Mouse (Mus musculus) forebrain, postnatal 0 days (tissue): ENCODE results near the gene Hipk1. TPM values are rescaled to one million over a fixed set of nuclear protein-coding genes. Genes with fewer than 3 reads are reported as not detected.
A peak's percentile ranks its signal among the peaks of the same experiment; 100 is the strongest.

ENCODE experiments used
- ATAC-seq: fragments of 200-750 bp; cut with Nextera tagmentation; 2 replicates; pipeline ENCODE4 v1.8.0; 2017; ENCODE audit warnings: mild to moderate bottlenecking, moderate library complexity
- DNase-seq: peaks from one replicate; pipeline ENCODE4 v3.0.0-alpha.2; 2015
- H3K27ac ChIP-seq: fragments of 300-500 bp; sonication (generic); 2 replicates; pipeline ENCODE4 v1.5.1; 2014; ENCODE audit warnings: low read depth, mild to moderate bottlenecking, antibody characterized with exemption, low read length, moderate library complexity, mixed read lengths
- H3K27me3 ChIP-seq: fragments of 300-500 bp; sonication (generic); 2 replicates; pipeline ENCODE4 v1.6.1; 2014; ENCODE audit warnings: mild to moderate bottlenecking, low read length, mixed read lengths; ENCODE audit not compliant: insufficient read depth
- H3K36me3 ChIP-seq: fragments of 300-500 bp; sonication (generic); 2 replicates; pipeline ENCODE4 v1.6.1; 2014; ENCODE audit warnings: mild to moderate bottlenecking, moderate library complexity; ENCODE audit not compliant: insufficient read depth
- H3K4me1 ChIP-seq: fragments of 300-500 bp; sonication (generic); 2 replicates; pipeline ENCODE4 v1.6.1; 2014; ENCODE audit warnings: antibody characterized with exemption; ENCODE audit not compliant: insufficient read depth
- H3K4me2 ChIP-seq: fragments of 300-500 bp; sonication (generic); 2 replicates; pipeline ENCODE4 v1.6.1; 2014; ENCODE audit warnings: low read depth, mild to moderate bottlenecking, moderate library complexity
- H3K4me3 ChIP-seq: fragments of 300-500 bp; sonication (generic); 2 replicates; pipeline ENCODE4 v1.5.1; 2014; ENCODE audit warnings: low read depth, low read length, mixed read lengths
- H3K9ac ChIP-seq: fragments of 300-500 bp; sonication (generic); 2 replicates; pipeline ENCODE4 v1.6.1; 2014; ENCODE audit warnings: mild to moderate bottlenecking
- H3K9me3 ChIP-seq: fragments of 300-500 bp; sonication (generic); 2 replicates; pipeline ENCODE4 v1.6.1; 2016; ENCODE audit warnings: low read length
- CTCF ChIP-seq: sonication (generic); IDR thresholded peaks from 2 replicates; pipeline ENCODE4 v1.5.1; 2016; ENCODE audit warnings: antibody characterized with exemption, control low read depth, low read depth
- WGBS: fragments of 180-500 bp; shearing (Covaris S2); extraction: QIAGEN DNeasy Blood & Tissue Kit; methylation state at CpG from one replicate; pipeline ENCODE4 v1.1.7; 2014; 5-methylcytosine and 5-hydroxymethylcytosine counted together
- polyA plus RNA-seq: library from polyadenylated mRNA; unstranded; fragments of >200 nt; fragmentation: Nextera tagmentation; extraction: Ambion mirVana; gene quantifications from 2 replicates; pipeline ENCODE4 v1.2.1, GENCODE M21; 2015
- total RNA-seq: library from RNA; depleted of rRNA; stranded (reverse); fragments of >200 nt; gene quantifications from 2 replicates; pipeline ENCODE4 v1.2.3, GENCODE M21; 2014

Gene Hipk1
- total and polyA plus RNA-seq, 2 experiments from 2014 or later, result 5.6 to 47.4 TPM

- peak; percentile 96 for TF ChIP-seq CTCF
- peak within 1 kb of the TSS; percentile 22; the same call in 1 of the 2 replicates for H3K9ac ChIP-seq
- peak within 1 kb of the TSS; percentile 48 for H3K4me2 ChIP-seq
- under 1% methylated on average over 18 of the region's 18 CpGs for WGBS
- peak within 1 kb of the TSS; percentile 76 for H3K27ac ChIP-seq
- no peaks in the 10 kb centered on the region for H3K27me3 ChIP-seq
- DNase-seq, result peak; percentile 94
- H3K9me3 ChIP-seq, result no peaks in the 10 kb centered on the region
- H3K4me1 ChIP-seq, result peaks cover 19% of the 10 kb centered on the region
- ATAC-seq, result peak; percentile 68
- peaks cover 7% of the 10 kb centered on the region; the same call in 1 of the 2 replicates for H3K36me3 ChIP-seq
- peak within 1 kb of the TSS; percentile 9; the same call in 1 of the 2 replicates for H3K4me3 ChIP-seq
Measured at GRCm38 (mm10) chr3:103737778-103738571, 53.4 kb downstream of the Hipk1 start, which contains the start of gene Olfml3. Gene Olfml3 (minus strand): TSS chr3:103738001.

GRCm38 (mm10) chr3:103737061-103737754, 54.2 kb downstream of the Hipk1 start:
- DNase-seq, result peak; percentile 50
- no peaks in the 10 kb centered on the region for H3K9me3 ChIP-seq
- no peak for ATAC-seq
- no peak for TF ChIP-seq CTCF
- peaks cover 19% of the 10 kb centered on the region for H3K4me1 ChIP-seq
- peak overlapping the region; percentile 22; the same call in 1 of the 2 replicates for H3K9ac ChIP-seq
- no peak overlapping the region for H3K4me3 ChIP-seq
- WGBS, result 35% methylated on average over 16 of the region's 16 CpGs
- H3K27me3 ChIP-seq, result no peaks in the 10 kb centered on the region
- H3K27ac ChIP-seq, result peak overlapping the region; percentile 76
- H3K36me3 ChIP-seq, result peaks cover 4% of the 10 kb centered on the region; the same call in 1 of the 2 replicates
- H3K4me2 ChIP-seq, result peak overlapping the region; percentile 48

- no peak for DNase-seq
- H3K9ac ChIP-seq, result no peak overlapping the region
- no peak for TF ChIP-seq CTCF
- no peaks in the 10 kb centered on the region for H3K27me3 ChIP-seq
- no peaks in the 10 kb centered on the region for H3K36me3 ChIP-seq
- WGBS, result 80% methylated on average over 28 of the region's 28 CpGs
- H3K9me3 ChIP-seq, result no peaks in the 10 kb centered on the region
- H3K4me3 ChIP-seq, result no peak overlapping the region
- H3K4me1 ChIP-seq, result peaks cover 19% of the 10 kb centered on the region
- no peak overlapping the region for H3K4me2 ChIP-seq
- no peak for ATAC-seq
- H3K27ac ChIP-seq, result no peak overlapping the region
Measured at GRCm38 (mm10) chr3:103735776-103736600, 55.4 kb downstream of the Hipk1 start.

GRCm38 (mm10) chr3:103734696-103735519, 56.5 kb downstream of the Hipk1 start:
- Histone ChIP-seq H3K27me3 (no peaks in the 10 kb centered on the region), H3K4me2 (peak overlapping the region; percentile 41), H3K27ac (peak overlapping the region; percentile 82), H3K9me3 (no peaks in the 10 kb centered on the region), H3K4me3 (no peak overlapping the region), H3K36me3 (no peaks in the 10 kb centered on the region), H3K9ac (peak overlapping the region; percentile 46), H3K4me1 (peaks cover 19% of the 10 kb centered on the region)
- ATAC-seq (no peak), DNase-seq (no peak)
- 11% methylated on average over 11 of the region's 11 CpGs for WGBS
- TF ChIP-seq CTCF, result no peak

GRCm38 (mm10) chr3:103733799-103734695, 57.3 kb downstream of the Hipk1 start:
- Histone ChIP-seq H3K4me2 (peak overlapping the region; percentile 41), H3K4me1 (peaks cover 19% of the 10 kb centered on the region)
- WGBS, result 6% methylated on average over 19 of the region's 19 CpGs

More at GRCm38 (mm10) chr3:103733799-103734695, 57.3 kb downstream of the Hipk1 start:
- peak overlapping the region; percentile 18; the same call in 1 of the 2 replicates for H3K4me3 ChIP-seq
- peak; percentile 81 for DNase-seq
- no peaks in the 10 kb centered on the region for H3K27me3 ChIP-seq
- H3K9ac ChIP-seq, result peak overlapping the region; percentile 46
- no peaks in the 10 kb centered on the region for H3K36me3 ChIP-seq
- no peaks in the 10 kb centered on the region for H3K9me3 ChIP-seq
- peak; percentile 81 for ATAC-seq
- H3K27ac ChIP-seq, result peak overlapping the region; percentile 82
- TF ChIP-seq CTCF, result peak; percentile 55
